Mouse (Mus musculus) bone marrow, adult 2 months (tissue): ENCODE measurements around the gene Mrpl57.

ENCODE experiments used
- CTCF ChIP-seq: fragments of 200-500 bp; IDR thresholded peaks from 2 replicates; pipeline ENCODE4 v1.5.1; 2011; ENCODE audit warnings: low read length, control low read depth; ENCODE audit not compliant: control insufficient read depth, insufficient read depth
- POLR2A ChIP-seq: fragments of 200-500 bp; IDR thresholded peaks from 2 replicates; pipeline ENCODE4 v1.6.1; 2011; ENCODE audit warnings: low read depth, mild to moderate bottlenecking, control low read depth, low read length, borderline replicate concordance; ENCODE audit not compliant: control insufficient read depth

- no peak for TF ChIP-seq CTCF
- no peak for TF ChIP-seq POLR2A
These were observed 24.3 kb downstream of the Mrpl57 start for GRCm38 (mm10) chr14:57850330-57850729.
